In the genomic region with DNA sequence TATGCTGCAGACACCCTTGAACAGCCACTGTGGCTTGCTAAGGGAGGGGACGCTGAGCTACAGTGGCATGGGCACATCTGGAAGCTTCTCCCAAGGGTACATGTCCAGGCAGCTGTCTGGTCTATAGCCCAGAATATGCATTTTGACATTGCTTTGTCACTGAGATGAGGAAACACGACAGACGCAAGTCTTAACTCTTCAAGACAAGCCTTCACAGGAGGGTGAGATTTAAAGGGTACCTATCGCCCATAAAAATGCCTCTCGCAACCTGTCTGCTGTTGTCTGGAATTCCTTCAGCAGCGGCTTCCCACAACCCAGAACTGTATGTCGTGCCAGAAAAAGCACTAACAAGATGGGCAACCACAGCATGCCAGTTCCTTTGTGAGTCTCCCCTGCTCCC, we compare ENCODE assay signal across 22 mouse cellular contexts.
DNase-seq lines count a peak whose midpoint lies in the region; ATAC-seq and TF ChIP-seq lines count a peak whose summit lies in the region.
"Had no signal": no experiment of that assay in that cellular context is flagged by ENCODE, and none has a peak within 500 bp of the region (broad histone marks: within the 10 kb centered on the region; RNA-seq: fewer than 3 reads in every experiment).

No protein-coding gene starts in this region.

- DNase-seq in heart, adult 2 months = no peak
- no peak for DNase-seq in heart, postnatal 10 days
- no peak for DNase-seq in lung, postnatal 0 days (ENCODE audit: low spot score)
- no peak for DNase-seq in lung, adult 18-20 months
- DNase-seq in fat pad, adult 2 months (ENCODE audit: extremely low read depth, low read depth, low spot score) = peak; percentile 86
- no peak for DNase-seq in kidney, adult 2 months
- DNase-seq in embryo, embryonic 10 days (ENCODE audit: low spot score) = no peak
- DNase-seq: adrenal gland, adult 2 months; adrenal gland, postnatal 10 days; adrenal gland, postnatal 25 days; cerebellum, adult 11-12 months; cerebellum, adult 2 months; cerebellum, adult 9-10 months; cerebellum, postnatal 10 days; cerebellum, postnatal 25 days; embryo, embryonic 11 days; forebrain, postnatal 0 days had no signal

- WGBS in heart, adult 2 months = 88% methylated on average over 7 of the region's 7 CpGs
- WGBS in lung, postnatal 0 days = 94% methylated on average over 7 of the region's 7 CpGs
- 89% methylated on average over 7 of the region's 7 CpGs for WGBS in kidney, adult 2 months

- H3K79me2 ChIP-seq in heart, adult 2 months (replicated peaks; ENCODE audit: control insufficient read depth, insufficient read depth, low read length) = peaks cover 11% of the 10 kb centered on the region

- intact Hi-C loops in heart, adult 2 months (cut with DNase I) = loop anchor here (5.0 kb wide), 2 partner anchors 46 to 136 kb away; no protein-coding TSS in a partner anchor
- intact Hi-C loops in heart, postnatal 10 days (cut with DNase I) = no loop called here

- ATAC-seq in lung, postnatal 0 days = no peak
- ATAC-seq: forebrain, embryonic 13.5 days; forebrain, embryonic 15.5 days; forebrain, postnatal 0 days had no signal

- peaks cover 8% of the 10 kb centered on the region; the same call in 1 of the 2 replicates for H3K36me3 ChIP-seq in heart, adult 2 months (ENCODE audit: control insufficient read depth, insufficient read depth, low read length)
- no peaks in the 10 kb centered on the region for H3K36me3 ChIP-seq in lung, postnatal 0 days (ENCODE audit: insufficient read depth, low read length)
- H3K36me3 ChIP-seq in kidney, adult 2 months (ENCODE audit: control insufficient read depth, insufficient read depth, low read length) = no peaks in the 10 kb centered on the region
- H3K36me3 ChIP-seq: embryonic facial prominence, embryonic 13.5 days; embryonic facial prominence, embryonic 15.5 days; forebrain, embryonic 15.5 days had no signal

- TF ChIP-seq CTCF in heart, adult 2 months (IDR thresholded peaks at IDR 0.05) = no peak
- no peak for TF ChIP-seq CTCF in lung, postnatal 0 days (IDR thresholded peaks at IDR 0.05)
- no peak for TF ChIP-seq CTCF in kidney, adult 2 months (conservative IDR thresholded peaks at IDR 0.05; ENCODE audit: insufficient read depth, insufficient read length, low read depth, low read length)

- peaks cover 39% of the 10 kb centered on the region for H3K4me1 ChIP-seq in heart, adult 2 months (ENCODE audit: control insufficient read depth, insufficient read depth, low read length)
- H3K4me1 ChIP-seq in lung, postnatal 0 days (ENCODE audit: insufficient read depth, low read depth, low read length) = peaks cover 23% of the 10 kb centered on the region; the same call in 1 of the 2 replicates
- H3K4me1 ChIP-seq in kidney, adult 2 months (ENCODE audit: control insufficient read depth, insufficient read depth, low read length) = peaks cover 27% of the 10 kb centered on the region

- H3K27me3 ChIP-seq in heart, adult 2 months (ENCODE audit: control insufficient read depth, insufficient read depth, low read length) = no peaks in the 10 kb centered on the region
- H3K27me3 ChIP-seq in lung, postnatal 0 days (replicated peaks; ENCODE audit: insufficient read depth, low read length) = no peaks in the 10 kb centered on the region
- H3K27me3 ChIP-seq in kidney, adult 2 months (replicated peaks; ENCODE audit: control insufficient read depth, insufficient read depth, low read length) = no peaks in the 10 kb centered on the region
- H3K27me3 ChIP-seq: embryonic facial prominence, embryonic 13.5 days; embryonic facial prominence, embryonic 15.5 days; forebrain, embryonic 13.5 days; forebrain, embryonic 15.5 days had no signal

- H3K9ac ChIP-seq in heart, adult 2 months (ENCODE audit: low read depth, low read length) = no peak overlapping the region
- no peak overlapping the region for H3K9ac ChIP-seq in lung, postnatal 0 days (replicated peaks; ENCODE audit: low read depth)
- H3K9ac ChIP-seq: embryonic facial prominence, embryonic 13.5 days; embryonic facial prominence, embryonic 15.5 days; forebrain, embryonic 13.5 days; forebrain, embryonic 15.5 days; forebrain, postnatal 0 days had no signal

- H3K27ac ChIP-seq in heart, adult 2 months = peak overlapping the region; percentile 31
- H3K27ac ChIP-seq in lung, postnatal 0 days (ENCODE audit: low read length) = peak overlapping the region; percentile 26; the same call in 1 of the 2 replicates
- no peak overlapping the region for H3K27ac ChIP-seq in kidney, adult 2 months (ENCODE audit: insufficient read depth, low read depth, low read length)
- H3K27ac ChIP-seq: embryonic facial prominence, embryonic 13.5 days; embryonic facial prominence, embryonic 15.5 days; forebrain, embryonic 13.5 days; forebrain, embryonic 15.5 days had no signal

- H3K9me3 ChIP-seq in lung, postnatal 0 days (ENCODE audit: low read length) = no peaks in the 10 kb centered on the region; the same call in 1 of the 2 replicates
- H3K9me3 ChIP-seq: embryonic facial prominence, embryonic 13.5 days; embryonic facial prominence, embryonic 15.5 days; forebrain, embryonic 13.5 days; forebrain, embryonic 15.5 days had no signal

- H3K4me3 ChIP-seq in heart, adult 2 months = no peak overlapping the region
- no peak overlapping the region for H3K4me3 ChIP-seq in lung, postnatal 0 days (ENCODE audit: low read depth, low read length)
- no peak overlapping the region for H3K4me3 ChIP-seq in kidney, adult 2 months (ENCODE audit: insufficient read depth, low read depth, low read length)
- H3K4me3 ChIP-seq: embryonic facial prominence, embryonic 13.5 days; embryonic facial prominence, embryonic 15.5 days; erythroblast, embryonic 14.5 days; forebrain, embryonic 13.5 days; forebrain, embryonic 15.5 days had no signal

- no peak for TF ChIP-seq POLR2A in heart, adult 2 months (IDR thresholded peaks at IDR 0.05; ENCODE audit: insufficient read depth, low read depth, low read length)
- no peak for TF ChIP-seq POLR2A in kidney, adult 2 months (IDR thresholded peaks at IDR 0.05; ENCODE audit: low read depth, low read length)

- no peak overlapping the region for H3K4me2 ChIP-seq in lung, postnatal 0 days (replicated peaks; ENCODE audit: low read depth, low read length)
- H3K4me2 ChIP-seq: embryonic facial prominence, embryonic 13.5 days; embryonic facial prominence, embryonic 15.5 days; forebrain, embryonic 13.5 days; forebrain, embryonic 15.5 days had no signal

- no peak for TF ChIP-seq EP300 in heart, adult 2 months (IDR thresholded peaks at IDR 0.05; ENCODE audit: insufficient read depth, low read depth, low read length)
- no peak for TF ChIP-seq EP300 in lung, postnatal 0 days (IDR thresholded peaks at IDR 0.05)
